Mouse (Mus musculus) forebrain, embryonic 11.5 days (tissue): ENCODE data around the gene Ptms. TPM values are rescaled to one million over a fixed set of nuclear protein-coding genes. Genes with fewer than 3 reads are reported as not detected.

Experiments used
- ATAC-seq: fragments of 200-750 bp; cut with Nextera tagmentation; replicated peaks from 2 replicates; pipeline ENCODE4 v1.8.0; 2017; ENCODE audit warnings: moderate TSS enrichment; ENCODE audit not compliant: low FRiP score
- DNase-seq: peaks from one replicate; pipeline ENCODE4 v3.0.0-alpha.2; 2017; ENCODE audit warnings: low spot score
- H3K27ac ChIP-seq: fragments of 300-500 bp; sonication (generic); 2 replicates; pipeline ENCODE4 v1.5.1; 2014; ENCODE audit warnings: low read depth, low read length
- H3K27me3 ChIP-seq: fragments of 300-500 bp; sonication (generic); 2 replicates; pipeline ENCODE4 v1.6.1; 2014; ENCODE audit warnings: mild to moderate bottlenecking, low read length, mixed read lengths; ENCODE audit not compliant: control insufficient read depth, insufficient read depth
- H3K36me3 ChIP-seq: fragments of 300-500 bp; sonication (generic); 2 replicates; pipeline ENCODE4 v1.6.1; 2014; ENCODE audit warnings: mild to moderate bottlenecking, low read length, moderate library complexity, mixed read lengths; ENCODE audit not compliant: control insufficient read depth, insufficient read depth
- H3K4me1 ChIP-seq: fragments of 300-500 bp; sonication (generic); replicated peaks from 2 replicates; pipeline ENCODE4 v1.6.1; 2014; ENCODE audit warnings: low read length, mixed read lengths; ENCODE audit not compliant: control insufficient read depth, insufficient read depth
- H3K4me2 ChIP-seq: fragments of 300-500 bp; sonication (generic); 2 replicates; pipeline ENCODE4 v1.6.1; 2014; ENCODE audit warnings: low read depth, mild to moderate bottlenecking, low read length, moderate library complexity, mixed read lengths; ENCODE audit not compliant: severe bottlenecking
- H3K4me3 ChIP-seq: fragments of 300-500 bp; sonication (generic); 2 replicates; pipeline ENCODE4 v1.5.1; 2014; ENCODE audit warnings: low read depth, low read length
- H3K9ac ChIP-seq: fragments of 300-500 bp; sonication (generic); 2 replicates; pipeline ENCODE4 v1.6.1; 2014; ENCODE audit warnings: low read length
- H3K9me3 ChIP-seq: fragments of 300-500 bp; sonication (generic); 2 replicates; pipeline ENCODE4 v1.6.1; 2016; ENCODE audit warnings: low read length, mixed read lengths; ENCODE audit not compliant: control insufficient read depth
- WGBS: fragments of 180-500 bp; shearing (Covaris S2); extraction: QIAGEN DNeasy Blood & Tissue Kit; methylation state at CpG from one replicate; pipeline ENCODE4 v1.1.7; 2014; 5-methylcytosine and 5-hydroxymethylcytosine counted together
- polyA plus RNA-seq: library from polyadenylated mRNA; unstranded; fragments of >200 nt; fragmentation: Nextera tagmentation; extraction: Ambion mirVana; gene quantifications from 2 replicates; pipeline ENCODE4 v1.2.1, GENCODE M21; 2014

Ptms gene
- polyA plus RNA-seq, 1 experiment from 2014 or later, result 369 TPM

GRCm38 (mm10) chr6:124865766-124866362 lies 54.0 kb downstream of the Ptms start:
- H3K9me3 ChIP-seq, result no peaks in the 10 kb centered on the region
- no peaks in the 10 kb centered on the region for H3K36me3 ChIP-seq
- H3K4me1 ChIP-seq, result peaks cover 18% of the 10 kb centered on the region
- ATAC-seq (no peak), DNase-seq (no peak)
- no peaks in the 10 kb centered on the region; the same call in 1 of the 2 replicates for H3K27me3 ChIP-seq
- H3K4me3 ChIP-seq, result no peak overlapping the region
- H3K9ac ChIP-seq, result no peak overlapping the region
- H3K4me2 ChIP-seq, result no peak overlapping the region
- no peak overlapping the region for H3K27ac ChIP-seq
- WGBS, result 66% methylated on average over 18 of the region's 18 CpGs

Other genes with a start within 250 kb of the Ptms start
- 227 and 228 TPM in 2 replicates for gene Emg1, start 207.9 kb downstream of the Ptms start, polyA plus RNA-seq
- 376 and 404 TPM in 2 replicates for gene Phb2, start 207.8 kb downstream of the Ptms start, polyA plus RNA-seq
- gene Ptpn6, start 181.4 kb downstream of the Ptms start, polyA plus RNA-seq, result 4.8 and 4.9 TPM in 2 replicates
- 509 and 514 TPM in 2 replicates for gene Grcc10, start 178.7 kb downstream of the Ptms start, polyA plus RNA-seq
- gene Gm45234, start 164.1 kb downstream of the Ptms start, polyA plus RNA-seq, result not detected in 2 replicates
- gene Atn1, start 163.6 kb downstream of the Ptms start, polyA plus RNA-seq, result 13.9 and 14.4 TPM in 2 replicates
- 5.8 and 6.0 TPM in 2 replicates for gene Eno2, start 150.4 kb downstream of the Ptms start, polyA plus RNA-seq
- 4.5 and 6.8 TPM in 2 replicates for gene Lrrc23, start 140.4 kb downstream of the Ptms start, polyA plus RNA-seq
- 7.5 and 8.4 TPM in 2 replicates for gene Spsb2, start 111.4 kb downstream of the Ptms start, polyA plus RNA-seq
- 875 and 885 TPM in 2 replicates for gene Tpi1, start 105.8 kb downstream of the Ptms start, polyA plus RNA-seq
- gene Usp5, start 90.6 kb downstream of the Ptms start, polyA plus RNA-seq, result 182 and 184 TPM in 2 replicates
- 276 and 307 TPM in 2 replicates for gene Cdca3, start 90.6 kb downstream of the Ptms start, polyA plus RNA-seq
- 0.71 and 1.1 TPM in 2 replicates for gene Gnb3, start 79.8 kb downstream of the Ptms start, polyA plus RNA-seq
- 17.3 and 17.8 TPM in 2 replicates for gene P3h3, start 62.4 kb downstream of the Ptms start, polyA plus RNA-seq
- gene Gpr162, start 56.1 kb downstream of the Ptms start, polyA plus RNA-seq, result 2.7 and 2.8 TPM in 2 replicates
- not detected in 2 replicates for gene Cd4, start 31.9 kb downstream of the Ptms start, polyA plus RNA-seq
- gene Lag3, start 8.4 kb downstream of the Ptms start, polyA plus RNA-seq, result 2.3 and 2.5 TPM in 2 replicates
- gene Mlf2, start 11.3 kb upstream of the Ptms start, polyA plus RNA-seq, result 450 and 480 TPM in 2 replicates
- 111 and 122 TPM in 2 replicates for gene Cops7a, start 45.4 kb upstream of the Ptms start, polyA plus RNA-seq
- 2.5 TPM in 2 replicates for gene Pianp, start 76.6 kb upstream of the Ptms start, polyA plus RNA-seq
- 9.0 and 10.2 TPM in 2 replicates for gene Zfp384, start 89.0 kb upstream of the Ptms start, polyA plus RNA-seq
- gene Ing4, start 119.7 kb upstream of the Ptms start, polyA plus RNA-seq, result 126 and 135 TPM in 2 replicates
- gene Acrbp, start 129.6 kb upstream of the Ptms start, polyA plus RNA-seq, result 14.6 and 15.8 TPM in 2 replicates
- gene Lpar5, start 147.8 kb upstream of the Ptms start, polyA plus RNA-seq, result 0.21 and 0.36 TPM in 2 replicates
- 124 and 131 TPM in 2 replicates for gene Chd4, start 175.9 kb upstream of the Ptms start, polyA plus RNA-seq
- gene Nop2, start 211.8 kb upstream of the Ptms start, polyA plus RNA-seq, result 65.4 and 70.3 TPM in 2 replicates
- gene Iffo1, start 225.1 kb upstream of the Ptms start, polyA plus RNA-seq, result 10.5 and 12.3 TPM in 2 replicates
- 2,700 and 2,872 TPM in 2 replicates for gene Gapdh, start 246.4 kb upstream of the Ptms start, polyA plus RNA-seq